Mouse (Mus musculus): ENCODE measurements around the gene Olfr1410. TPM values are rescaled to one million over a fixed set of nuclear protein-coding genes. Genes with fewer than 3 reads are reported as not detected.

Olfr1410 gene
- polyA plus RNA-seq, 1 experiment from 2014 or later: not detected

DNA sequence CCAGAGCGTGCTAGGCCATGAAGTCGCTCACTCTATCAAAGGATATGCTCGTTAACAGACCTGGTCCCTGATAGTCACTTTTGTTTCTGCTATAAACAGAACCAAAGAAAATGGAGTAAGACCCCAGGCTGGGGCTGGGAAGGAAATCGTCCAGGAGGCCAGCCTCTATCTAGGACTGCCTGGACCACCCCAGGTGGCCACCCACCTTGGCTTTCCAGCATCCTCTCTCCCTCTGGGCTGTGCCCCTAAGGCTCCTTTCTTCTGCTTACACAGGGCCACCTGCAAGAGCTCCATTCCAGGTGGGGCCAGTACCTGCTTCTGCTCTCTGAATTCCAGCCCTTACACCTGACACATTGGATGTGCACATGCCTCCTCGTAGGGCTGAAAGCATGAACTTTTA, 26.6 kb downstream of the Olfr1410 start:
- Histone ChIP-seq H3K27ac (no peak overlapping the region), H3K9me3 (no peaks in the 10 kb centered on the region), H3K27me3 (replicated peaks) (no peaks in the 10 kb centered on the region), H3K36me3 (peaks cover 8% of the 10 kb centered on the region; the same call in 1 of the 2 replicates), H3K4me1 (no peaks in the 10 kb centered on the region), H3K4me2 (no peak overlapping the region), H3K9ac (no peak overlapping the region), H3K4me3 (replicated peaks) (no peak overlapping the region)
- ATAC-seq (ENCODE audit: insufficient read depth, low FRiP score, low read depth): no peak
- 67% methylated on average over 5 of the region's 5 CpGs for WGBS

DNA sequence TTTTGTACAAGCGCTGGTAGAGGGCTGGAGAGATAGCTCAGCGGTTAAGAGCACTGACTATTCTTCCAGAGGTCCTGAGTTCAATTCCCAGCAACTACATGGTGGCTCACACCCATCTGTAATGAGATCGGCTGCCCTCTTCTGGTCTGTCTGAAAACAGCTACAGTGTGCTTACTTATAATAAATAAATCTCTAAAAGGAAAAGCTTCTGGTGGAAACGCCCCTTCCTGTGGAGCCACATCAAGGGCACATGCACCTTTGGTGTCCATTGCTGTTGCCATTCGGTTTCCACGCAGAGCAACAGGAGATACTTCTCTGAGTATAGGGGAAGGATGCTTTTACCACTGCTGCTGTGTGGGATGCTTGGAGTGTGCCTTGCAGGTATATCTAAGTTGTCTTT, 27.4 kb downstream of the Olfr1410 start:
- no peak for ATAC-seq (ENCODE audit: insufficient read depth, low FRiP score, low read depth)
- Histone ChIP-seq H3K4me2 (no peak overlapping the region), H3K36me3 (peaks cover 15% of the 10 kb centered on the region; the same call in 1 of the 2 replicates), H3K4me3 (replicated peaks) (no peak overlapping the region), H3K27ac (no peak overlapping the region), H3K9ac (no peak overlapping the region), H3K4me1 (no peaks in the 10 kb centered on the region), H3K27me3 (replicated peaks) (no peaks in the 10 kb centered on the region), H3K9me3 (no peaks in the 10 kb centered on the region)
- WGBS: 67% methylated on average over 6 of the region's 6 CpGs

DNA sequence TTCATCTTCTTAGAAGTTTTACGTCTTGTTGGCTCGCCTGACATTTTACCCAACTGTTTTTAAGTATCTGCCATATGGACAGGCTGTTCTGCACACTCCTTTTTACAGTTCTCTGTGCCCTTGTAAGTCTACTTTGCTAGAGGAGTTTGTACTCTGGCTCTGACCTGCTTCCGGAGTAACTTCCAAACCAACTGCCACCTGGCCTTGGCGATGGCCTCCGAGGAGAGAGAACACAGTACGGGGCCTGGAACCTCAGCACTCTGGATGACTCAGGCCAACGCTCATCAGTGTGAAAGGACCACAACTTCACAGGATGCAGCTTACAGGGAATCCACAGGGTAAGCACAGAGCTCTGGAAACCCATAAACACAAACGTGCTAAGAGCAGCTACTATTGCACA, 28.1 kb downstream of the Olfr1410 start:
- Histone ChIP-seq H3K9me3 (no peaks in the 10 kb centered on the region), H3K36me3 (peaks cover 15% of the 10 kb centered on the region; the same call in 1 of the 2 replicates), H3K4me2 (no peak overlapping the region), H3K27ac (no peak overlapping the region), H3K4me3 (replicated peaks) (no peak overlapping the region), H3K27me3 (replicated peaks) (no peaks in the 10 kb centered on the region), H3K9ac (no peak overlapping the region), H3K4me1 (no peaks in the 10 kb centered on the region)
- WGBS: 85% methylated on average over 8 of the region's 8 CpGs
- ATAC-seq (ENCODE audit: insufficient read depth, low FRiP score, low read depth): no peak

DNA sequence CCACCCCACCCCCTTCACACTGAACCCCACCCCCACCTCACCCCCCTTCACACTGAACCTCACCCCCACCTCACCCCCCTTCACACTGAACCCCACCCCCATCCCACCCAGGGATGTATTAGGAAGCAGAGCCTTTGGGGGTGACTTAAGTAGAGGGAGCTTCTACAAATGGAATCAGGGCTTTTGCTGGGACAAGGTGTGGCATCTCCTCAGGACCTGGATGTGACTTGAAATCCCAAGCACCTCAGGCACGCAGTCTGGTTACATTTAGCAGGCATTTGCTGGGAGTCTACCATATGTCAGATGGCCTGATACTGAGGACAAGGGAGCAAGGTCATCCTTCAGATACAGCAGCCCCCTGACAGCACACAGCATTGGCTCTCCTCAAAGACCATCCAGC, 29.0 kb downstream of the Olfr1410 start:
- H3K4me1 ChIP-seq: no peaks in the 10 kb centered on the region
- H3K4me2 ChIP-seq: no peak overlapping the region
- H3K36me3 ChIP-seq: peaks cover 15% of the 10 kb centered on the region; the same call in 1 of the 2 replicates
- H3K27ac ChIP-seq: no peak overlapping the region
- 48% methylated on average over 1 of the region's 1 CpGs for WGBS
- H3K27me3 ChIP-seq (replicated peaks): no peaks in the 10 kb centered on the region
- H3K9me3 ChIP-seq: no peaks in the 10 kb centered on the region
- ATAC-seq (ENCODE audit: insufficient read depth, low FRiP score, low read depth): no peak
- H3K9ac ChIP-seq: no peak overlapping the region
- no peak overlapping the region for H3K4me3 ChIP-seq (replicated peaks)

DNA sequence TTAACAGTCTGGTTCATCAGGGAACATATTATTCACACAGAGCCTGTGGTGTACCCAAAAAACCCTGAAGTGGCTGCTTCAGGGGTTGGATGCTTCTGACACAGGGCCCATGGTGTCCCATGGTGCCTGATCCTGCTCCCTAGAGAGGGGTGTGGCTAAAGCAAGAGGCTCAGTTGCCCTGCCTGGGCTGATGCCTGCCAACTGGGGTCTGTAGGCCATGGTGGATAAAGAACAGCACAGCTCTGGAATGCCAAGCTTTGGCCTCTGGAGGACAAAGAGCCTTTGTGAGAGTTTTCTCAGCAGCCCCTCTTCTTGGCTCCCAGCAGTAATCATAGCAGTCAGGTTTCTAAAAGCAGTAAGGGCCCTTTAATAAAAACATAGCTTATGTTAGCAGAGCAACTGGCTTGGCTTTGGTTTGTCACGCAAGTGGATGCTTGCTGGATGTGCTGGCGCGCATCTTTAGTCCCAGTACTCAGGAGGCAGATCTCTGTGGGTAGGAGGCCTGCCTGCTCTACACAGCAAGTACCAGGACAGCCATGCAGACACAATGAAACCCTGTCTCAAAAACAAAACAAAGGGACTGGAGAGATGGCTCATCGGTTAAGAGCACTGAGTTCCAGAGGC, 29.5 kb downstream of the Olfr1410 start:
- H3K9ac ChIP-seq: no peak overlapping the region
- ATAC-seq (ENCODE audit: insufficient read depth, low FRiP score, low read depth): peak; percentile 25; the same call in 1 of the 2 replicates
- 85% methylated on average over 4 of the region's 4 CpGs for WGBS

DNA sequence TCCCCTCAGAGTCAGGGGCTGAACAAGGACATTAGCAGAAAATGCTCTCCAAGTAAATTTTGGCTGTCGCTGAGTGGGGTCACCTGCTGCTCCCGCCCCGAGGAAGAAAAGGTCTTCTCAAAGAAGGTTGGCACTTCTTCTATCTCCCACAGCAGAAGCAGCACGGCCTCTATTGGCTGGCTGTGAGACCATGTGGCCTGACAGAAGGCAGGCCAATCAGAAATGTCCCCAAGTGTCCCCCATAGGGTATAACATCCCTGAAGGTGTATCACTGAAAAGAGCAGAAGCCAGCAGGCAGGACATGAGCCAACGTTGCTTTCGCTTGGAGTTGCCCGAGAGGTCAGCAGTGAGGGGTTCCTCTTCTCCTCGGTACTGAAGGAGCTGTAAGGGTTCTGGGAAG, 30.4 kb downstream of the Olfr1410 start:
- ATAC-seq (ENCODE audit: insufficient read depth, low FRiP score, low read depth): no peak
- WGBS: 81% methylated on average over 8 of the region's 8 CpGs
- H3K9ac ChIP-seq: no peak overlapping the region

More for the DNA sequence above, 29.5 kb downstream of the Olfr1410 start:
- Histone ChIP-seq H3K27me3 (replicated peaks) (no peaks in the 10 kb centered on the region), H3K9me3 (no peaks in the 10 kb centered on the region), H3K4me1 (peaks cover under 1% of the 10 kb centered on the region; the same call in 1 of the 2 replicates), H3K4me2 (no peak overlapping the region), H3K4me3 (replicated peaks) (no peak overlapping the region), H3K27ac (no peak overlapping the region), H3K36me3 (peaks cover 15% of the 10 kb centered on the region; the same call in 1 of the 2 replicates)

DNA sequence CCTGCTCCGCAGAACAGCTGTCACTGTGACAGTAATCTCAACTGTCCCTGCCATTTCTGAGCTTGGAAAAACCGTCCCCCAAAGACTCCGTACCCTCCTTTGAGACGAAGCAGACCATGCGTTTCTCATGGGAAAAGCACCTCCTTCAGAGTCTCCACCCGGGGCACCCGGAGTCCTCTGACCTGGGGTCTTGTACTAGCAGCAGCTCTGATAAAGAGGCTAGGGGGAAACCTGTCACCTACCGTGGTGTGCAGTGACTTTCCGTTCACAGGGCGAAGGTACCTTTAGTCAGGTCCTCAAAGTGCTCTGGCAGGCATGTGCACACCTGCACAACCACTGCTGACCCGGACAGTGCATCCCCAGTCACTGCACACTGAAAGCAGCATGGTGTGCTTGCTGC, 31.1 kb downstream of the Olfr1410 start:
- H3K9ac ChIP-seq: no peak overlapping the region
- no peaks in the 10 kb centered on the region for H3K27me3 ChIP-seq (replicated peaks)
- H3K9me3 ChIP-seq: no peaks in the 10 kb centered on the region
- H3K36me3 ChIP-seq: peaks cover 15% of the 10 kb centered on the region; the same call in 1 of the 2 replicates
- ATAC-seq (ENCODE audit: insufficient read depth, low FRiP score, low read depth): no peak
- H3K4me1 ChIP-seq: peaks cover 12% of the 10 kb centered on the region
- no peak overlapping the region for H3K4me2 ChIP-seq
- H3K4me3 ChIP-seq (replicated peaks): no peak overlapping the region
- WGBS: 91% methylated on average over 11 of the region's 11 CpGs
- H3K27ac ChIP-seq: no peak overlapping the region

More for the DNA sequence above, 30.4 kb downstream of the Olfr1410 start:
- Histone ChIP-seq H3K4me1 (peaks cover 10% of the 10 kb centered on the region), H3K4me2 (no peak overlapping the region), H3K27me3 (replicated peaks) (no peaks in the 10 kb centered on the region), H3K4me3 (replicated peaks) (no peak overlapping the region), H3K36me3 (peaks cover 15% of the 10 kb centered on the region; the same call in 1 of the 2 replicates), H3K9me3 (no peaks in the 10 kb centered on the region), H3K27ac (no peak overlapping the region)

DNA sequence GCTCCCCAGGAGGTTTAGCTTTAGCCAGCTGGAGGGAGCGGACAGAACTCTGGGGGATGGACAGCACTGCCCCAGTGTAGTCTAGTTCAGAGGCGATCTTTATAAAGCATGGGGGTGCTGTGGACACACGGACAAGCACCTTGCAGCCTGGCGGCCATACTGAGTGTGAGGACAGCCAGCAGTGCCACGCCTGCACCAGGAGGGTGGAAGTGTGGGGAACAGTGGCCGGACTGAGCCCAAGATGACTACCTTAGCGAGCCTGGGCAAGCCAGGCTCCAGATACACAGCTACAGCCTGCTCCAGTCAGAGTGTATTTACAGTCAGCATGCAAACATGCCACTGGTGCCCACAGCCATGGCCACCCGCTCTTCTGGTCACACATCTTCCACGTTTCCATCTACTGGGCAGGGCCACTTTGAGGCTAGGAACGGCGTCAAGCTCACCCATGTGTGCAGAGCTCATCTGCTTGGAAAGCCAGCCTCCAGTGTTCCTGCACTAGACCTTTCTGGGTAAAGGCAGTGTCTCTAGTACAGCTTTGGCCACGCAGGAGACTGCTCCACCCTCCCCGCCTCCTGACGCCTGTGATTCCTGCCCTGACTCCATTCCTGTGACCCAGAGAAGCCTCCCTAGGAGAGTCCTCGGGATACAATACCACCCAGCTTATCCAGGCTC, 32.1 kb downstream of the Olfr1410 start:
- no peaks in the 10 kb centered on the region for H3K27me3 ChIP-seq (replicated peaks)
- no peak for ATAC-seq (ENCODE audit: insufficient read depth, low FRiP score, low read depth)
- peaks cover 15% of the 10 kb centered on the region; the same call in 1 of the 2 replicates for H3K36me3 ChIP-seq
- WGBS: 92% methylated on average over 15 of the region's 15 CpGs
- H3K4me1 ChIP-seq: peaks cover 12% of the 10 kb centered on the region
- no peak overlapping the region for H3K27ac ChIP-seq
- no peak overlapping the region for H3K4me2 ChIP-seq
- no peak overlapping the region for H3K4me3 ChIP-seq (replicated peaks)
- H3K9ac ChIP-seq: no peak overlapping the region
- H3K9me3 ChIP-seq: no peaks in the 10 kb centered on the region

DNA sequence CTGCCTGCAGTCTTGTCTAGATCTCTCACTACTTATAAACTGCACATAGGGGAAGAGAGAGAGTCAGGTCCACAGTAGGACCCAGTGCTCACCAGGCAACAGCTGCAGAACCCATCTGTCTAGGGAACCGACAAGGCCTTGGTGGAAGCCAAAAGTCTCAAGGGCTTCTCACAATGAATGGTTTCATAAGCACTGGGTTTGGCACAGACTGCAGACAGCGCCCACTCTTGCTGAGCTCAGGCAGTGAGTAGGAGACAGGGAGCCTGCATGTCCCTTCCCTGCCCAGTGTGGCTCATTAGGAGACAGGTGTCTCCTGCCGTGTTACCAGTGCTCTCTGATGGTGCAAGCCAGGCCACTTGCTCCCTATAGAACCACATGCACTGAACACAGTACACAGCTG, 32.6 kb downstream of the Olfr1410 start:
- H3K36me3 ChIP-seq: peaks cover 15% of the 10 kb centered on the region; the same call in 1 of the 2 replicates
- no peak overlapping the region for H3K4me2 ChIP-seq
- no peak overlapping the region for H3K27ac ChIP-seq
- peaks cover 12% of the 10 kb centered on the region for H3K4me1 ChIP-seq
- H3K4me3 ChIP-seq (replicated peaks): no peak overlapping the region
- no peak for ATAC-seq (ENCODE audit: insufficient read depth, low FRiP score, low read depth)
- WGBS: 80% methylated on average over 3 of the region's 3 CpGs
- no peaks in the 10 kb centered on the region for H3K27me3 ChIP-seq (replicated peaks)
- H3K9ac ChIP-seq: no peak overlapping the region
- H3K9me3 ChIP-seq: no peaks in the 10 kb centered on the region

DNA sequence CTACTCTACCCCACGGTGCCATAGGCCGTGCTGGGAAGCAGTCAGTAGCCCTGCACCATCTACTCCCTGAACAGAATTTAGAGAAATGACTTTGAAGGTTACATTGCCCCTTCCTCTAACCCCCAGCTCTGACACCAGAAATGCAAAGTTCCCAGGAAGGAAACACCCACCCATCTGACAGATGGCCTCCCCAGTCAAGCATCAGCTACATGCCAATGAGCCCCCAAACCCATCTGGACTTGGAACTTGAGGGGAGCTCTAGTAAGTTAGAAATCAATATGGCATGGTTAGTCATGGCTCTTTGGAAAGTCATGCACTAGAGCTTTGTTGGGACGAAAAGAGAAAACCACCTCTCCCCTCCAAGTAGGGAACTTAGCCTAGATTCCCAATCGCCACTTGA, 33.2 kb downstream of the Olfr1410 start:
- H3K27ac ChIP-seq: no peak overlapping the region
- WGBS: 93% methylated on average over 4 of the region's 4 CpGs
- no peaks in the 10 kb centered on the region for H3K27me3 ChIP-seq (replicated peaks)

DNA sequence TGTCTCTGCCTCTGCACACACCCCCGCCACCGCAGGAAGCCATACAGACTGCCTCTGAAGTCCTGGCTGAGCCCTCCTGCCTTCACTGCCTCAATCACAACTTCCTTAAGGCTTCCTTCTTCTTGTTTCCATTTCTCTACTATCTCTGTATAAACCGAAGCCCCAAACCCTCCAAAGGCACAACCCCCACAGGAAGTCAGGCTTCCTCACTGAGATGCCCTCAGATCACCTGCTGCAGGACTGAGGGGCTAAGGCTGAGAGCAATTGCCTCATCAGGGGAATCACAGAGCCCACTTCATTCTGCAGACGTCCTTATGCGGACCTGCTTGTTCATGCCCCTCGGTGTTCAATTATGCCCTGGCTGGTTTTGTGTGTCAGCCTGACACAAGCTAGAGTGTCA, 34.8 kb downstream of the Olfr1410 start:
- no peak for ATAC-seq (ENCODE audit: insufficient read depth, low FRiP score, low read depth)
- peaks cover 12% of the 10 kb centered on the region for H3K4me1 ChIP-seq
- H3K4me3 ChIP-seq (replicated peaks): peak overlapping the region; percentile 73; the same call in 1 of the 2 replicates
- peaks cover 15% of the 10 kb centered on the region; the same call in 1 of the 2 replicates for H3K36me3 ChIP-seq
- H3K27me3 ChIP-seq (replicated peaks): no peaks in the 10 kb centered on the region
- H3K9ac ChIP-seq: no peak overlapping the region
- WGBS: 82% methylated on average over 6 of the region's 6 CpGs
- H3K4me2 ChIP-seq: peak overlapping the region; percentile 91
- no peaks in the 10 kb centered on the region for H3K9me3 ChIP-seq
- no peak overlapping the region for H3K27ac ChIP-seq

More for the DNA sequence above, 33.2 kb downstream of the Olfr1410 start:
- Histone ChIP-seq H3K9me3 (no peaks in the 10 kb centered on the region), H3K4me1 (peaks cover 12% of the 10 kb centered on the region), H3K4me2 (no peak overlapping the region), H3K9ac (no peak overlapping the region), H3K4me3 (replicated peaks) (no peak overlapping the region), H3K36me3 (peaks cover 15% of the 10 kb centered on the region; the same call in 1 of the 2 replicates)
- no peak for ATAC-seq (ENCODE audit: insufficient read depth, low FRiP score, low read depth)

Measured in stomach, embryonic 15.5 days (tissue).